Mouse (Mus musculus) testis, adult 2 months (tissue): Measurements from ENCODE around the gene Kpna1.

ENCODE experiments used
- CTCF ChIP-seq: fragments of 200-500 bp; IDR thresholded peaks from 2 replicates; pipeline ENCODE4 v1.5.1; 2012; ENCODE audit warnings: low read depth, mild to moderate bottlenecking, inconsistent platforms, low read length, moderate library complexity; ENCODE audit not compliant: control insufficient read depth, insufficient read depth, insufficient replicate concordance
- POLR2A ChIP-seq: fragments of 200-500 bp; IDR thresholded peaks from 2 replicates; pipeline ENCODE4 v1.6.1; 2012; ENCODE audit warnings: low read depth, mild to moderate bottlenecking, inconsistent platforms, low read length, moderate library complexity; ENCODE audit not compliant: control insufficient read depth

DNA sequence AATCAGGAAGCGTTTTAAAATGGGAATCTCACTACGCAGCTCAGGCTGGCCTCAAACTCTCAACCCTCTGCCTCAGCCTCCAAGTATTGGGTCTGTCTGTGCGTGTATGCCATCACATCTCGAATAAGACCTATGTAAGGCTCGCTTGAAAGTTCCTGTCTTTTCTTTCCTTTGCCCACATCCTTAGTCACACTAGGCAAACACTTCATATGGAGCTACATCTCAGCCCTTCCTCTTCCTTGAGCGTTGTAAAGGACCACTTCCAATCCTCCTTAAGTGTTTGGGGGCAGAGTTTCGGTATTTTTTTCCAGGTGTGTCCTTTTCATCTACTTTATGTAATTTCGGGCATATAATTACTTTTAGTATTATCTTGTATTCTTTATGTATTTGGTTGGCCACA is 76.4 kb downstream of the Kpna1 start:
- no peak for TF ChIP-seq POLR2A
- TF ChIP-seq CTCF, result no peak
